Mouse (Mus musculus) CH12.LX (cell line): Measurements from ENCODE around the gene Ifitm5. TPM values are rescaled to one million over a fixed set of nuclear protein-coding genes. Genes with fewer than 3 reads are reported as not detected.
A peak's percentile ranks its signal among the peaks of the same experiment; 100 is the strongest.

Source experiments
- DNase-seq: peaks from one replicate; pipeline ENCODE4 v3.0.0-alpha.2; 2013; ENCODE audit errors: extremely low read depth
- H3K27ac ChIP-seq: 2 replicates; pipeline ENCODE4 v1.5.1; 2012; ENCODE audit warnings: low read depth, mild to moderate bottlenecking, control low read depth, moderate library complexity; ENCODE audit not compliant: insufficient read depth
- H3K27me3 ChIP-seq: replicated peaks from 2 replicates; pipeline ENCODE3; 2012; ENCODE audit warnings: inconsistent platforms
- H3K36me3 ChIP-seq, 2 experiments: replicated peaks in 1 of 2; 2 replicates each; pipeline versions ENCODE3 to v1.6.1; 2012; ENCODE audit warnings: inconsistent platforms in 1 of 2, low read length in 1 of 2, mild to moderate bottlenecking in 1 of 2, mixed read lengths in 1 of 2, moderate library complexity in 1 of 2; ENCODE audit not compliant: control insufficient read depth in 1 of 2, insufficient read depth in 1 of 2
- H3K4me1 ChIP-seq, 2 experiments: 2 replicates each; pipeline ENCODE4 v1.6.1; 2012; ENCODE audit warnings: inconsistent platforms in 1 of 2, moderate library complexity in 1 of 2; ENCODE audit not compliant: insufficient read depth in 2 of 2, control insufficient read depth in 1 of 2
- H3K4me2 ChIP-seq: 2 replicates; pipeline ENCODE4 v1.6.1; 2012; ENCODE audit warnings: low read depth, mild to moderate bottlenecking, control low read depth; ENCODE audit not compliant: poor library complexity, insufficient read depth, severe bottlenecking
- H3K4me3 ChIP-seq, 3 experiments: fragments of 150-350 bp in 1 of 3; sonication (generic) in 1 of 3; replicated peaks in 1 of 3; 2 replicates each; pipeline versions ENCODE3 to v1.5.1; 2011 to 2012; ENCODE audit warnings: low read depth in 2 of 3, low read length in 2 of 3, mild to moderate bottlenecking in 2 of 3, moderate library complexity in 2 of 3, control low read depth in 1 of 3, improper control_type of control experiment in 1 of 3, inconsistent platforms in 1 of 3, mixed read lengths in 1 of 3; ENCODE audit not compliant: poor library complexity in 1 of 3
- H3K79me2 ChIP-seq: replicated peaks from 2 replicates; pipeline ENCODE4 v1.6.1; 2012; ENCODE audit warnings: mild to moderate bottlenecking, moderate library complexity; ENCODE audit not compliant: control insufficient read depth, poor library complexity, insufficient read depth, severe bottlenecking; ENCODE audit errors: extremely low read depth
- H3K9ac ChIP-seq: 2 replicates; pipeline ENCODE4 v1.6.1; 2012; ENCODE audit warnings: low read depth, mild to moderate bottlenecking, control low read depth, moderate library complexity; ENCODE audit not compliant: insufficient read depth
- H3K9me3 ChIP-seq: replicated peaks from 2 replicates; pipeline ENCODE3; 2012; ENCODE audit warnings: low read length, inconsistent platforms, mixed read lengths
- CHD2 ChIP-seq: IDR thresholded peaks from 2 replicates; pipeline ENCODE4 v1.6.1; 2011; ENCODE audit warnings: low read length, improper control_type of control experiment
- ELF1 ChIP-seq: IDR thresholded peaks from 2 replicates; pipeline ENCODE4 v1.6.1; 2014; ENCODE audit warnings: low read depth, mild to moderate bottlenecking, inconsistent platforms, low read length, improper control_type of control experiment
- EP300 ChIP-seq: IDR thresholded peaks from 2 replicates; pipeline ENCODE4 v1.6.1; 2011; ENCODE audit warnings: low read length, improper control_type of control experiment
- ETS1 ChIP-seq: conservative IDR thresholded peaks from 2 replicates; pipeline ENCODE4 v1.6.1; 2012; ENCODE audit warnings: low read depth, mild to moderate bottlenecking, inconsistent platforms, low read length, improper control_type of control experiment, moderate library complexity
- GABPA ChIP-seq: IDR thresholded peaks from 2 replicates; pipeline ENCODE4 v1.6.1; 2012; ENCODE audit warnings: low read depth, low read length, improper control_type of control experiment, inconsistent platforms; ENCODE audit not compliant: insufficient replicate concordance
- HCFC1 ChIP-seq: IDR thresholded peaks from 2 replicates; pipeline ENCODE4 v1.6.1; 2012; ENCODE audit warnings: low read depth, mild to moderate bottlenecking, inconsistent platforms, low read length, improper control_type of control experiment
- IRF4 ChIP-seq: IDR thresholded peaks from 2 replicates; pipeline ENCODE4 v1.6.1; 2014; ENCODE audit warnings: low read depth, mild to moderate bottlenecking, inconsistent platforms, low read length, improper control_type of control experiment
- JUND ChIP-seq: conservative IDR thresholded peaks from 2 replicates; pipeline ENCODE4 v1.6.1; 2011; ENCODE audit warnings: low read depth, low read length, improper control_type of control experiment
- MAFK ChIP-seq: IDR thresholded peaks from 2 replicates; pipeline ENCODE4 v1.6.1; 2011; ENCODE audit warnings: low read length, improper control_type of control experiment; ENCODE audit not compliant: insufficient replicate concordance
- MAX ChIP-seq: IDR thresholded peaks from 2 replicates; pipeline ENCODE4 v1.6.1; 2011; ENCODE audit warnings: low read length, improper control_type of control experiment
- MAZ ChIP-seq: IDR thresholded peaks from 2 replicates; pipeline ENCODE4 v1.6.1; 2012; ENCODE audit warnings: low read depth, mild to moderate bottlenecking, inconsistent platforms, low read length, improper control_type of control experiment, moderate library complexity
- MXI1 ChIP-seq: IDR thresholded peaks from 2 replicates; pipeline ENCODE4 v1.6.1; 2011; ENCODE audit warnings: mild to moderate bottlenecking, low read depth, low read length, improper control_type of control experiment
- MYC ChIP-seq: IDR thresholded peaks from 2 replicates; pipeline ENCODE4 v1.6.1; 2011; ENCODE audit warnings: low read depth, mild to moderate bottlenecking, improper control_type of control experiment, low read length
- PAX5 ChIP-seq: IDR thresholded peaks from 2 replicates; pipeline ENCODE4 v1.6.1; 2012; ENCODE audit warnings: low read length, inconsistent platforms, mixed read lengths
- RAD21 ChIP-seq: IDR thresholded peaks from 2 replicates; pipeline ENCODE4 v1.6.1; 2011; ENCODE audit warnings: low read depth, mild to moderate bottlenecking, low read length, improper control_type of control experiment, moderate library complexity
- RCOR1 ChIP-seq: conservative IDR thresholded peaks from 2 replicates; pipeline ENCODE4 v1.6.1; 2012; ENCODE audit warnings: low read depth, mild to moderate bottlenecking, inconsistent platforms, low read length, improper control_type of control experiment
- SMC3 ChIP-seq: IDR thresholded peaks from 2 replicates; pipeline ENCODE4 v1.6.1; 2011; ENCODE audit warnings: low read depth, low read length, improper control_type of control experiment
- TBP ChIP-seq: conservative IDR thresholded peaks from 2 replicates; pipeline ENCODE4 v1.6.1; 2011; ENCODE audit warnings: low read depth, low read length, improper control_type of control experiment
- UBTF ChIP-seq: IDR thresholded peaks from 2 replicates; pipeline ENCODE4 v1.6.1; 2012; ENCODE audit warnings: low read depth, mild to moderate bottlenecking, inconsistent platforms, low read length, improper control_type of control experiment, moderate library complexity
- USF1 ChIP-seq: IDR thresholded peaks from 2 replicates; pipeline ENCODE4 v1.6.1; 2014; ENCODE audit warnings: low read depth, mild to moderate bottlenecking, inconsistent platforms, low read length, improper control_type of control experiment
- USF2 ChIP-seq: conservative IDR thresholded peaks from 2 replicates; pipeline ENCODE4 v1.6.1; 2011; ENCODE audit warnings: low read depth, low read length, improper control_type of control experiment
- ZC3H11A ChIP-seq: IDR thresholded peaks from 2 replicates; pipeline ENCODE4 v1.6.1; 2012; ENCODE audit warnings: low read depth, mild to moderate bottlenecking, inconsistent platforms, low read length, improper control_type of control experiment
- ZKSCAN1 ChIP-seq: IDR thresholded peaks from 2 replicates; pipeline ENCODE4 v1.6.1; 2012; ENCODE audit warnings: low read depth, inconsistent platforms, low read length, improper control_type of control experiment, borderline replicate concordance
- ZMIZ1 ChIP-seq: IDR thresholded peaks from 2 replicates; pipeline ENCODE4 v1.6.1; 2012; ENCODE audit warnings: low read depth, mild to moderate bottlenecking, inconsistent platforms, low read length, improper control_type of control experiment
- ZNF384 ChIP-seq: IDR thresholded peaks from 2 replicates; pipeline ENCODE4 v1.6.1; 2012; ENCODE audit warnings: low read depth, low read length, improper control_type of control experiment, inconsistent platforms
- dilution Hi-C: fragments of 300-500 bp; cut with MboI; formaldehyde crosslinking; loops from 2 replicates; pipeline ENCODE4 v1.14.3; 2020; ENCODE audit warnings: low sequenced_read_pairs; ENCODE audit not compliant: extremely low pct_unique_long_range_greater_than_20kb, extremely low pct_ligation_motif_present
- in situ Hi-C: fragments of 300-500 bp; cut with MboI; formaldehyde crosslinking; loops from 3 replicates; pipeline ENCODE4 v1.14.3; 2019; ENCODE audit warnings: low sequenced_read_pairs, low pct_ligation_motif_present, low pct_unique_long_range_greater_than_20kb, mixed read lengths
- polyA plus RNA-seq: library from polyadenylated mRNA; unstranded; fragments of >175 nt; gene quantifications from 2 replicates; pipeline ENCODE4 v1.2.1, GENCODE M21; 2012; ENCODE audit warnings: low read depth; ENCODE audit not compliant: insufficient read length
- total RNA-seq, 2 experiments: library from RNA; depleted of rRNA; stranded (reverse); fragments of 300-350 nt in 1 of 2; fragments of >200 nt in 1 of 2; gene quantifications; 2 replicates each; pipeline ENCODE4 v1.2.3; 2012 to 2014

Gene Ifitm5
- total and polyA plus RNA-seq, 3 experiments = 0.68 to 0.71 TPM; not detected in 1

DNA sequence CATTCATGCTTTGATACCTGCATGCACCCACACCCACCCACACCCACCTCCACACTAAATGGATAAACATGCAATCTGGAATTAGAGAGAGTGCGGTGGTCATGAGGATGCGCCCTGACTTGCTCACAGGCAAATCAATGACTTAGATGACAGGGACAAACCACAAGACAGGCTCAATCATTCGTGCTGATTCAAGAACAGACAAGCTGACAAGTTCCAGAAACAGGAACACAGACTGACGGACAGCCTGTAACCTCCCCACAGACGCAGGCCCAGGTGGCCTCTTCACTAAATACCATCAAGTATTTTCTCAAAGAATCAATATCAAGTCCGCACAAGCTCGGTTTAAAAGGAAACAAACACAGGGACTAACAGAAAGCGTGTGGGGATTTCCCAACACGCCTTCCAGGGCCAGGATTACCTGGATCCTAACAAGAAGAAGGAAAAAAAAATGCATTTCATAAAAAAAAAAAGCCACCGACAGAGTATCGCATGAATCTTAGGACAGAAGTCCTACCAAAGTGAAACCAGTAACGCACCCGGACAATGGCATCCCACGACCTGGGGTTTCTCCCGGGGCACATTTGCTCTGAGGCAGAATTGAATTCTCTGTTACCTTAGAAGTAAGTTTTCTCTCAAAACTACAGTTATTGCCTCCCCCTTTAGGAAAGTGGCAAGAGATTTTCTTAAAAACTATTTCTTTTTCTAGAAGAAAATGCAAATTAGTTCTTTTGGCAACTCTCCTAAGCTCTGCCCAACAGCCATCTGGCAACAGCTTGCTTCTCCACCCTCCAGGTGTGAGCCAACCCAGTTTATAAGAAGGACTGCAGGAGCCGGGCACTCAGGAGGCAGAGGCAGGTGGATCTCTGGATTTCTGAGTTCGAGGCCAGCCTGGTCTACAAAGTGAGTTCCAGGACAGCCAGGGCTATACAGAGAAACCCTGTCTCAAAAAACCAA, 37.4 kb upstream of the Ifitm5 start (continued):
- TF ChIP-seq TBP (0 out of 2 replicates have a peak, but pooled peaks have one; percentile 57), RCOR1 (peak; percentile 66; the same call in 1 of the 2 replicates), MXI1 (peak; percentile 66; the same call in 1 of the 2 replicates), MAX (peak; percentile 50; the same call in 1 of the 2 replicates), MAFK (peak; percentile 55; the same call in 1 of the 2 replicates), MAZ (0 out of 2 replicates have a peak, but pooled peaks have one; percentile 21), ZNF384 (peak; percentile 74), GABPA (no peak), RAD21 (no peak), USF1 (no peak), PAX5 (no peak), ETS1 (no peak; the same call in 1 of the 2 replicates), SMC3 (peak; percentile 5; the same call in 1 of the 2 replicates), ZC3H11A (no peak)

DNA sequence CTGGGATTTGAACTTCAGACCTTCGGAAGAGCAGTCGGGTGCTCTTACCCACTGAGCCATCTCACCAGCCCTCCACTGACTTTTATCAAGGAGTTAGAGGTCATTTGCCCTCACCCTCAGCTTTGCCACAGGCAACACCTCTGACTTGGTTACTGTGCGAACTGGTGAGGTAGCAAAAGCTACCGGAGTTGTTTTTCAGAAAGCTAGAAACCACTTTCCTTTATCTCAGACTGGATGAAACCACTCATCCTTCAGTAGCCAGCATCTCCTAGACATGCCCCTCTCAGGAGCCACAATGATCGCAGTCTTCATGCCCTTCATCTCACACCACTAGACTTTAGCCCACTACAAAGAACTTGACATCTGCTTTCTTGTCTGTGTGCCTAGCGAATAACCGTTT, 32.9 kb upstream of the Ifitm5 start:
- H3K36me3 ChIP-seq = no peaks in the 10 kb centered on the region

More for the DNA sequence above, 32.9 kb upstream of the Ifitm5 start:
- in situ Hi-C loops = loop anchor here (25.0 kb wide), 1 partner anchor 379 kb away; no protein-coding TSS in a partner anchor
- Histone ChIP-seq H3K27me3 (no peaks in the 10 kb centered on the region), H3K9ac (no peak overlapping the region), H3K9me3 (peaks cover 7% of the 10 kb centered on the region), H3K4me2 (no peak overlapping the region), H3K27ac (no peak overlapping the region), H3K79me2 (no peaks in the 10 kb centered on the region), H3K4me3 (no peak overlapping the region), H3K4me1 (peaks cover 2 to 18% of the 10 kb centered on the region in 2 experiments; a peak in 2 of 4 replicates)
- dilution Hi-C loops = no loop called here
- no peak for DNase-seq
- no peak for TF ChIP-seq MAFK
- TF ChIP-seq RCOR1 = no peak
- TF ChIP-seq ZKSCAN1 = no peak
- TF ChIP-seq USF2 = no peak
- no peak for TF ChIP-seq MYC
- no peak for TF ChIP-seq GABPA
- no peak for TF ChIP-seq USF1
- no peak for TF ChIP-seq EP300
- TF ChIP-seq UBTF = no peak
- TF ChIP-seq ELF1 = no peak
- TF ChIP-seq ZMIZ1 = no peak
- TF ChIP-seq HCFC1 = no peak
- TF ChIP-seq MXI1 = no peak
- no peak for TF ChIP-seq RAD21
- no peak for TF ChIP-seq JUND
- no peak for TF ChIP-seq IRF4
- no peak for TF ChIP-seq CHD2
- TF ChIP-seq MAX = no peak
